Mouse (Mus musculus) adrenal gland, adult 8-10 months (tissue): ENCODE results near the gene Dchs2. TPM values are rescaled to one million over a fixed set of nuclear protein-coding genes. Genes with fewer than 3 reads are reported as not detected.
A peak's percentile ranks its signal among the peaks of the same experiment; 100 is the strongest.
"Not testable (repeated sequence)": the region's sequence is repeated elsewhere in the genome, so short reads cannot be mapped to it uniquely, and the experiment has no call there.

Experiments
- DNase-seq: peaks from one replicate; pipeline ENCODE4 v3.0.0; 2022
- total RNA-seq, 4 experiments: library from RNA; stranded (reverse); gene quantifications; 2 replicates each; pipeline ENCODE4 v1.2.4; 2022

The Dchs2 gene
- total RNA-seq, result under 1 TPM; 0.28 to 0.81 (median 0.56) TPM

DNA sequence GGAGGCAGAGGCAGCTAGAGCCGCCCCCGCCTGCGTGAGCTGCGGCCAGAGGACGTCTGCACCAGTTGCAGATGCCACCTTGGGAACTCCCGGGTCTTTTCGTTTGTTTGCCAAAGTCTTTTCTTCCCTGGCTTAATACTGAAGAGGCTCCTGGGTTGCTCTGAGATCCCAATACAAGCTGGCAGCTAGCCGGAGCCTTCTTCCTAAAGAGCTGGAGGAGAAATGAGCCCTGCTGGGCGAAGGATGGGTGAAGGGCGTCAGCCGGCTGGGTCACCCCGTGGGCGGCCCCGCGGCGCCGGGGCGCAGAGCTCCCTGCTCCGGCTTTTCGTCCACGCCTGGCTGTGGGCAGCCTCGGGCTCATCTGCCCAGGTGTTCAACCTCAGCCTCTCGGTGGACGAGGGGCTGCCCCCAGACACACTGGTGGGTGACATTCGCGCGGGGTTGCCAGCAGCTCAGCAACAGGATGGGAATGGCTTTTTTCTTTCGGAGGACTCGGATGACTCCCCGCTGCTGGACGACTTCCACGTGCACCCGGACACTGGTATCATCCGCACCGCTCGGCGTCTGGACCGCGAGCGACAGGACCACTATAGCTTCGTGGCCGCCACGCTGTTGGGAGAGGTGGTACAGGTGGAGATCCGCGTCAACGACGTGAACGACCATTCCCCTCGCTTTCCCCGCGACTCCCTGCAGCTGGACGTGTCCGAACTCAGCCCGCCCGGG is at the start of gene Dchs2:
Gene Dchs2, plus strand, starts transcription at position 223 of the 723 bp plus-strand sequence.
- DNase-seq, result no peak

DNA sequence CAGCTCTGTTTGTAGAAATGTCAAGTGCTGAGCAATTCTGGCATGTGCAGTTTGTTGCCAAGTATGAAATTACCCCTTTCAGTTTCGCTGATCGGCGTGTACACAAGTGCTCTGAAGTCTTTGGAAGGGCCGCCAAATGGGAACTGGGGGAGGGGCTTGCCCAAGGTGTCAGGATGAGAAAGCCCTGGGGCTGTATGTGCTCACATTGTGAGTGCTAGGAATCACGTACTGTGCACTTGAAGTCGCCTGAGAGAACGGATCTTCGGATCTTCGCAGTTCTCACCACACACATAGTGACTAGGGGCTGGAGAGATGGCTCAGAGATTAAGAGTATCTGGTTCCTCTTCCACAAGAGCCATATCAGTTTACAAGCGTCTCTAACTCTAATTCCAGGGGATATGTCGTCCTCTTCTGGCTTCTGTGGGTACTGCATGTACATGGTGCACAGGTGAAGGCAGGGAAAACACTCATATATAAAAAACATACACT is 47.1 kb upstream of the Dchs2 start:
- peak; percentile 26 for DNase-seq

- no peak for DNase-seq
These were observed 30.2 kb upstream of the Dchs2 start for GRCm38 (mm10) chr3:83097586-83097985.

- no peak for DNase-seq
These were observed 29.2 kb upstream of the Dchs2 start for GRCm38 (mm10) chr3:83098546-83099034.

DNA sequence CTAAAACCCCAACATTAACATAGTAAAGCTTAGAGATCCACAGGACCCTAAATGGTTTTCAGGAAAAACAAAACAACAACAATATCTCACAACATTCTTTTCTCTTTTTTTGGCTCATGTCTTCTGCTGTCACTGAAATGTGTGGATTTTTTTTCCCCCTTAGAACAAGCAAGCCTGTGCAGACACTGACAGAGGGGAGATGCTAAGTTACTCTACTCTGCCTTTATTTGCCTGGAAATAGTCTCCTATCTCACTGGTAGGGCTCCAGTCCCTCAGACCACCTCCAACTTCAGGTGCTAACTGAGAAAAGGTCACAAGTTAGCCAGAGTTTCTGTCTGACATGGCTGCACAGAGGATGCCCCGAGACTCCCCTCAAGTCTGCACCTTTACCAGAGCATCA is 28.6 kb upstream of the Dchs2 start:
- DNase-seq, result no peak

GRCm38 (mm10) chr3:83099651-83100050 is 28.1 kb upstream of the Dchs2 start:
- no peak for DNase-seq

DNA sequence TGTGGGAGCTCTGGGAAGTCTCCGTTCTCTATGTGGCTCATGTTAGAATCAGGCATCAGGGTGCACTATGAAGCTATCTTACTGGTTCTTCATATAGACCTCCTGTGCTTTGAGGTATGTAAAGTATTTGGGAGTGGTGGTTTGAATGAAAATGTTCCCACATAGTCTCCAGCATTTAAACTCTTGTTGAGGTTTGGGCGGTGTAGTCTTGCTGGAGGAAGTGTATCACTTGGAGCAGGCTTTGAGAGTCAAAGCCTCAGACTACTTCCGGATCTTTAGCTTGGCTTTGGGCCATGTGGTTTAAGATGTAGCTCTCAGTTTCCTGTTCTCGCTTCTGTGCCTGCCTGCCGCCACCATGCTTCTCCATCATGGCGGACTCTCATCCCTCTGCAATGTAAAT is 25.5 kb upstream of the Dchs2 start:
- DNase-seq, result no peak

DNA sequence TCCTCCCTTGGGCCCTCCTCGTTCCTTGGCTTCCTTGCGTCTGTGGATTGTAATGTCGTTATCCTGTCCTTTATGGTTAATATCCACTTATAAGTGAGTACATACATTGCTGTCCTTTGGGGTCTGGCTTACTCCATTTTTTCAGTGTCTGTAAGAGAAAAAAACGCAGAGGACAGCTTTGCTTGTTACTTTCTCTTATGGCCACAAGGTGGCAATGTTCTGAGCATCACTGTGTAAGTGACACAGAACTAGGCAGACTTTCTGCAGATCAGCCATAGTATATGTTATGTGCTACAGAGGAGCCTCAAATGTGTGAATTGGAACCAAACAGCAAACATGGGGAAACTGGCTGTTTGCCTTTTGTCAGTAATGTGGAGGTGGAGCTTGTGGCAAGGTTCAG is 17.6 kb upstream of the Dchs2 start:
- no peak for DNase-seq

GRCm38 (mm10) chr3:83111485-83112261 is 16.1 kb upstream of the Dchs2 start:
- no peak for DNase-seq

GRCm38 (mm10) chr3:83112869-83113268 is 14.9 kb upstream of the Dchs2 start:
- no peak for DNase-seq

GRCm38 (mm10) chr3:83114946-83115345 is 12.8 kb upstream of the Dchs2 start:
- DNase-seq, result no peak

DNA sequence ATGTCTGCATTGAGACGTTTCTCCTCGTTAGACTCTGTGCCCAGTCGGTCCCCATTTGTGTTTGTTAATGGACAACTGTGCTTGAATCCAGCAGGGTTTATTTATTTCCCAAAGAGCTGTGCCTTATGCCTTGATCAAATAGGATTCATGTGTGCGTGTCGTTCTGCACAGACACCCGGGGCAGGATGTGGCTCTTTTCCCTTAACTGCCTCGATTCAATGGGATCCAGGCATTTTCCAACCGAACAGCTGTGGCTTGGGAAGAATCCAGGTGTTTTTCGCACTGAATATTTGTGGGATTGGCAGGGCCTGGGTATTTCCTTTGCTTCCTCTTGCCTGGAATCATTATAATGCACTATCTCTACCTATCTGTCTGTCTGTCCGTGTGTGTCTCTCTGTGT is 10.2 kb upstream of the Dchs2 start:
- no peak for DNase-seq

- DNase-seq, result not testable (repeated sequence)
These were observed 3.8 kb upstream of the Dchs2 start for GRCm38 (mm10) chr3:83123945-83124344.

DNA sequence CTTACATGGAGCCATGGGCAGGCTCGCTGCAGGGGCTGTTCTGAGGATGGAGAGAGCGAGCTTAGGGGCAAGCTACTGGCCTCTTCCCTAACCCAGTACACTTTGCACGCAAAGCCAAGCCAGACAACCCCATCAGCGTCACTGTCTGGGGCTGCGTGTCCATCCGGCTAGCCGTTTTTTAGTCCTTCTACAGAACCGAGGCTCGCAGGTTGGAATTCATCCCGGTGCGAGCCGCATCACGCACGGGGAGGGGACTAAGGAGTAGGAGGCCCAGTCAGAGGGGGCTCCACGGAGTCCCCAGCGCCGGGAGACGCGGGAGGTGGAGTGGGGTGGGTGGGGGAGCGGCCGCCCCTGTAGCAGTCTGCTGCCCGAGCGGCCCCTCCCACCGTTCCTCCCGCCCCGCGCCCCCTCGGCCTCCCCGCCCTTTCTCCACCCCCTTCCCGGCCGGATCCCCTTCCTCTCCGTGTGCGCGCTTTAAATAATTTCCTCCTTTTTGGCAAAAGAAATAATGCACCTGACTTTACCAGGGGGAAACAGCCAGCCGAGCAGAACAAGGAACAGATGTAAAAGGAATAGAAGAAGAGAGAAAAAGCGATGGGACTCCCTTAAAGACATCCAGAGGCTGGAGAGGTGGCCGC is 541 bp upstream of the Dchs2 start:
- DNase-seq, result no peak

DNA sequence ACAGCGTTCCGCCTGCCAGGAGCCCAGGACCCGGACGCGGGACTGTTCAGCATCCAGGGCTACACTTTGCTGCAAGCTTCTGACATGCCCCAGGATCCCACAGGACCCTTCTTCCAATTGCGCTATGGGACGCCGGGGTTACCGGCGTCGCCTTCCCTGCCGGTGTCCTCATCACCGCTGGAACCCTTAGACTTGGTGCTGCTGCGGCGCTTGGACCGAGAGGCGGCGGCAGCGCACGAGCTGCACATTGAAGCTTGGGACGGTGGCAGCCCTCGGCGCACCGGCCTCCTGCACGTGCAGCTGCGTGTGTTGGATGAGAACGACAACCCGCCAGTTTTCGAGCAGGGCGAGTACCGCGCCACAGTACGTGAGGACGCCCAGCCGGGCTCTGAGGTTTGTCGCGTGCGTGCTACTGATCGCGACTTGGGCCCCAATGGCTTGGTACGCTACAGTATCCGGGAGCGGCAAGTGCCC is 738 bp downstream of the Dchs2 start:
- DNase-seq, result no peak

GRCm38 (mm10) chr3:83129151-83129550 is 1.4 kb downstream of the Dchs2 start:
- no peak for DNase-seq

DNA sequence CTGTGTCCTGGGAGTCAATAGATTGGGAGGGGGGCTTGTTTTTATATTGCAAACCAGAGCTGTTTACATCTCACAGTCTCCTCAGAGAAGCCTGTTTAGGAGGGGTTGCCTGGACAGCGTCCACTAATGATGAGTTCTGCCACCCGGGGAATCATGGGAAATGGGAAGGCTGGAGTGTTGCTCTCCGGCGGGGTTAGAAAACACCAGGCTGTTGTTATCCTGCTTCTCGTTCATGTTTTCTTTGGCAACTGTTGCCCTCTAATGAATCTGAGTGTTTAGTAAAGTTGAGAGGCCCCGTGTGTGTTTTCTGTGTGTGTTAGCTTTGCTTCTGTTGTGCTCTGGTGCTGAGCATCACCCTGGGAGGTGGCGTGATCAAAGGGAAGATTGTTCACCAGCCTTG is 8.7 kb downstream of the Dchs2 start:
- DNase-seq, result no peak

DNA sequence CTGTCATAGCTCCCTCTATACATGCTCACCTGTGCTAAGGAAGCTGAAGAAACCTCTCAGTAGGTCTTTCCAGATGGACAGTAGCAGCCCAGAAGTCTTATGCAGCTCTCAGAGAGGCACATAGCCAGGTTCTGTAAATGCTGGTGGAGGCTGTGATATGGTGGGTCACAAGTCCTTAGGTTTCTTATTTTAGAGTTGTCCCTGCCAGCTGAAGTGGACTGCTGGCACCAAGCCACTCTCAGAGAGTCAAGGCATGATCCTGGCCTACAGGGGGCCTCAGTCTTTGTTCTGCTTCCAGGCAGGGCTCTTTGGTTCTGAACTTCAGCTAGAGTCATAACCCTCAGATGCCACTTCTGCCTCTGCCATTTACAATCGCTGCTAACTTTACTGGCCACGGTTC is 11.1 kb downstream of the Dchs2 start:
- no peak for DNase-seq

GRCm38 (mm10) chr3:83145610-83146009 is 17.9 kb downstream of the Dchs2 start:
- no peak for DNase-seq

DNA sequence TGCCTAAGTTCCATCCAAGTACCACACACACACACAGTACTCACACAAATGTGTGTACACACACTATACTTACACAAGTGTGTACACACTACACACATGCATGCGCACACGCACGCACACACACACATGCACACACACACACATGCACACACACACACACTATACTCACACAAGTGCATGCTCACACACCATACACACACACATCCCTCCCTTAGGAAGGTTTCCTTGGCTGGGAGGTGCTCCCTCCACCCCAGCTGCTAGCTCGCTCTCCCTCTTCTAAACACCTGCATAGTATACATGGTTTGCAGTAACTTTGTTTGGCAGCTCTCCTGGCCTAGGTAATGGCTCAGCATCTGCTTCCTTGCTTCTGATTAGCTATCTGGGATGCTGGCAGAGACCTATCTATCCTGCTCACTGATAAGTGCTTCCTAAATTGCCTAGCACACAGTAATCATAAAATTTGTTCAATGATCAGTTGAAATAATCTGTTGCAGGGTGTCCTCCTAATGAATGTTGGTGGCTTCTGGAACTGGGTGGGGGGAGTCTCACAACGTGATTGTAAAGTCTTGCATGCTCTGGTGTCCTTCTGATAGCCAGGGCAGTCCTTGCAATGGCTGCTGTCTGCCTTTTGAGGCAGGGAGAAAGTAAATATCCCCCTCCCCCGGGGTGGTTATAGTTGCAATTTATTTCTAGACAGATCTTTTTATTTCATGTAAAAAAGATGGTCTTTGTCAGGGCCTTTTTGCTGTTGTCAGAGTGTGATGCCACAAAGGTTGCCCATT is 19.7 kb downstream of the Dchs2 start:
- no peak for DNase-seq

DNA sequence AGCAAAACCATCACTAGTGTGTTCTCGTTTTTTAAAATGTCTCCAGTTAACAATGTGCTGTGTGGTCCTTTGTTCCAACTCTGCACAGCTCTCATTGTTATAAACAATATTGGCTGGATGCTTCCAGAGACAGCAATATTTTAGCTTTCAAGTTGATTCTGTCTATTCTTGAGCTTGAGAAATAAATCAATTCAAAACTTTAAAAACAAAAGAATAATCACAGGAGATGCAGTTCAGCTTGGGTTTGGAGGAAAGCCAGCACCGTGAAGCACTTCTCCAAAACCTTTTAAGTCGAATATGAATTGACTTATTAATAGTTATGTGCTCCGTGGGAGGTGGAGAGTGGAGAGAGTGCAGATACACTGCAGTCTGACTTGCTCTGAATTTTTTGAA is 20.3 kb downstream of the Dchs2 start:
- DNase-seq, result no peak

GRCm38 (mm10) chr3:83148508-83148907 is 20.8 kb downstream of the Dchs2 start:
- DNase-seq, result no peak
